Mouse (Mus musculus) midbrain, embryonic 10.5 days (tissue): ENCODE data around the gene Mmp9. TPM values are rescaled to one million over a fixed set of nuclear protein-coding genes. Genes with fewer than 3 reads are reported as not detected.

Experiments
- DNase-seq: peaks from one replicate; pipeline ENCODE4 v3.0.0-alpha.2; 2017; ENCODE audit warnings: low spot score
- H3K27ac ChIP-seq: fragments of 300-500 bp; sonication (generic); replicated peaks from 2 replicates; pipeline ENCODE4 v1.5.1; 2016; ENCODE audit warnings: mild to moderate bottlenecking
- H3K27me3 ChIP-seq: fragments of 300-500 bp; sonication (generic); 2 replicates; pipeline ENCODE4 v1.6.1; 2016; ENCODE audit warnings: low read depth, mild to moderate bottlenecking; ENCODE audit not compliant: poor library complexity, severe bottlenecking
- H3K36me3 ChIP-seq: fragments of 300-500 bp; sonication (generic); 2 replicates; pipeline ENCODE4 v1.6.1; 2016; ENCODE audit warnings: mild to moderate bottlenecking, moderate library complexity
- H3K4me1 ChIP-seq: fragments of 300-500 bp; sonication (generic); 2 replicates; pipeline ENCODE4 v1.6.1; 2016
- H3K4me3 ChIP-seq: fragments of 300-500 bp; sonication (generic); 2 replicates; pipeline ENCODE4 v1.5.1; 2016; ENCODE audit warnings: mild to moderate bottlenecking, moderate library complexity
- H3K9me3 ChIP-seq: fragments of 300-500 bp; sonication (generic); replicated peaks from 2 replicates; pipeline ENCODE4 v1.6.1; 2016; ENCODE audit warnings: mild to moderate bottlenecking
- WGBS: fragments of 180-500 bp; shearing (Covaris S2); methylation state at CpG from one replicate; pipeline ENCODE4 v1.1.7; 2016; 5-methylcytosine and 5-hydroxymethylcytosine counted together
- polyA plus RNA-seq: library from polyadenylated mRNA; unstranded; fragments of >200 nt; fragmentation: Nextera tagmentation; extraction: Ambion mirVana; gene quantifications from 2 replicates; pipeline ENCODE4 v1.2.1, GENCODE M21; 2016

The Mmp9 gene
- polyA plus RNA-seq, 1 experiment from 2014 or later, result 0.39 TPM

DNA sequence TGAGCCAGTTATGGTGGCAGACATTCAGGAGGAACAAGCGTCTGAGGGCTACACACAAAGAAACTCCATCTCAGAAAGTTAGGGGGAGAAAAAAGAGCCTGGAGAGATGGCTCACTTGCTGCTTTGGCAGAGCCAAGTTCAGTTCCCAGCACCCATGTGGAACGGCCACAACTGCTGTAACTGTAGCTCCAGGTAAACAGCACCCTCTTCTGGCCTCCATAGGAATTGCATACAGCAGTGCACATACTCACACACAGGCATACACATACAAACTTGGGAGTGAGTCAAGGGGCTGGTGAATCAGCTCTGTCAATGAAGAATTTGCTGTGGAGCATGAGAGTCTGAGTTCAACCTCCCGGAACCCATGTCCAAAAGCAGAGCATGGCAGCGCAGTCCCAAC lies 34.5 kb upstream of the Mmp9 start:
- WGBS, result 99% methylated on average over 4 of the region's 4 CpGs
- H3K27ac ChIP-seq, result no peak overlapping the region
- no peaks in the 10 kb centered on the region for H3K27me3 ChIP-seq
- peaks cover 86% of the 10 kb centered on the region for H3K36me3 ChIP-seq
- DNase-seq, result no peak
- H3K4me1 ChIP-seq, result peaks cover 26% of the 10 kb centered on the region
- H3K4me3 ChIP-seq, result no peak overlapping the region
- peaks cover 11% of the 10 kb centered on the region for H3K9me3 ChIP-seq

DNA sequence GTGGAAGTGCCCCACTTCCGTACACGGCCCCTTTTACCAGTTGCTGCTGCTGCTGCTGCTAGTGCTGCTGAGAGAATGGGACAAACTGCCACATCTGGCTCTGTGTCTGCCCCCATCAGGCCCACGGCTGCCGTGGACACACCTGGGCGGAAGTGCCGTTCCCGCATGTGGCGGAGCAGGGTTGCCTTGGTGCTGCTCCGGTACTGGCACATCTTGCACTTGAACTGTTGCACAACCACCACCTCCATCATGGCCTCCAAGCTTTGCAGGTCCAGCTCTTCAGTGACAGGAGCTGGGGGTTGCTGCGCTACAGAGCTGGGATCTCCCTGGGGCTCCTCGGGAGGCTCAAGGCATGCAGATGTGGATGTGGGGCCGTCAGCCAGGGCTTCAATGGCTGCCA lies 33.1 kb upstream of the Mmp9 start:
- no peak overlapping the region for H3K27ac ChIP-seq
- H3K4me3 ChIP-seq, result no peak overlapping the region
- no peak for DNase-seq
- peaks cover 11% of the 10 kb centered on the region for H3K9me3 ChIP-seq
- peaks cover 30% of the 10 kb centered on the region for H3K4me1 ChIP-seq
- H3K36me3 ChIP-seq, result peaks cover 72% of the 10 kb centered on the region
- no peaks in the 10 kb centered on the region for H3K27me3 ChIP-seq
- WGBS, result 96% methylated on average over 12 of the region's 12 CpGs

DNA sequence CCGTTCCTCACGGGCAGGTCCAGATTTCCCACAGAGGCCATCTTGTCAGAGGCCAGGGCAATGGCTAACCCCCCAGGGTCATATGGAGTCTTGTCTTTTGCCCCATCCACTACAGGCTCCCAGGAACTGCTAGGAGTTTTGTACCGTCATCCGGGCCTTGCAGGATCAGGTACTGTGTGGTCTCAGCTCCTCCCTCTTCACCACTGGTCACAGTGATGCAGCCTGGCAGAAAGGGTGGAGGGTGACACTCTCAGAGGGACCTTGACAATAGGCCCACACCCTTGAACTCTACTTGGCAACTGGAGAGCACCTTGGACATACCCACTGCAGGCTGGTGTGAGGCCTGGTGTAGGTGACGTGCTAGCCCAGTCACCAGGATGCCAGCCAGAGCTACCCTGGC lies 32.6 kb upstream of the Mmp9 start:
- Histone ChIP-seq H3K4me1 (peaks cover 27% of the 10 kb centered on the region), H3K36me3 (peaks cover 67% of the 10 kb centered on the region), H3K27ac (no peak overlapping the region), H3K27me3 (no peaks in the 10 kb centered on the region), H3K4me3 (no peak overlapping the region), H3K9me3 (peaks cover 11% of the 10 kb centered on the region)
- WGBS, result 96% methylated on average over 5 of the region's 5 CpGs
- no peak for DNase-seq

DNA sequence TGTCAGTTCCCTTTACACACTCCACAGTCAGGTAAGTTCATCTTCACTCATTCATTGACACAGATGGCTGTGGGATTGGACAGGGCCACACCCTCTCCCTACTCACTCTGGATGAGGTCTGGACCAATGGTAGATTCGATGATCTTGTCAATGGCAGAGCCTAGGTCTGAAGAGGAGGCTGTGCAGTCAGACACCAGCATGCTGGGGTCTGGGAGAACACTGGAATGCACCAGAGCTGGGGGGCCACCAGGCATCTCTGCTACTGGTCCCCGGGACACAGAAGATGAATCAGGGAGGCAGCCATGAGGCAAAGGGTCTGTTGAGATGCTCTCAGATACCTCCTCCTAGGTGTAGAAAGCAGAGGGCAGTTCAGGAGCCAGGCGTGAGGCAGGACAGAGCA lies 31.5 kb upstream of the Mmp9 start:
- peaks cover 31% of the 10 kb centered on the region for H3K4me1 ChIP-seq
- H3K27me3 ChIP-seq, result no peaks in the 10 kb centered on the region
- DNase-seq, result no peak
- H3K27ac ChIP-seq, result no peak overlapping the region
- H3K36me3 ChIP-seq, result peaks cover 66% of the 10 kb centered on the region
- H3K9me3 ChIP-seq, result peaks cover 11% of the 10 kb centered on the region
- peak overlapping the region; percentile 85; the same call in 1 of the 2 replicates for H3K4me3 ChIP-seq
- WGBS, result 92% methylated on average over 3 of the region's 3 CpGs

DNA sequence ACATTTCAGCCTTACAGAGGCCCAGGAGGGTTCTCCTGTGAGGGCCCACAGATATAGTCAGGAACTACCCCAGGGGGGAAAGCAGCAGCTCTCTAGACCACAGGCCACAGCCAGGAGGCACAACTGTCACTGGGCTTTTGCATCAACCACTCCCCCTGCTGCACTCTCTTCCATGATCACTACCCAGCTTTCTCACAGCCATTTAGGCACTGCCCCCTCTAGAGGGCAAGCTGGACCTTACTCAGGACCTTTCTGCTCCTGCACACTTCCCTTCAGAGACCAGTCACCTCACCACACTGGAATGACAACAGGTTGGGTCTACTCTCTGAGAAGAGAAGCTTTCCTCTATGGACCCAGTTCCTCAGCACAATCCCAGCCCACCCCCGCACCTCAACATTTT lies 31.0 kb upstream of the Mmp9 start:
- Histone ChIP-seq H3K27me3 (no peaks in the 10 kb centered on the region), H3K4me3 (peak overlapping the region; percentile 85), H3K27ac (no peak overlapping the region), H3K4me1 (peaks cover 31% of the 10 kb centered on the region), H3K36me3 (peaks cover 65% of the 10 kb centered on the region), H3K9me3 (peaks cover 11% of the 10 kb centered on the region)
- WGBS, result 86% methylated on average over 1 of the region's 1 CpGs
- peak; percentile 36 for DNase-seq

DNA sequence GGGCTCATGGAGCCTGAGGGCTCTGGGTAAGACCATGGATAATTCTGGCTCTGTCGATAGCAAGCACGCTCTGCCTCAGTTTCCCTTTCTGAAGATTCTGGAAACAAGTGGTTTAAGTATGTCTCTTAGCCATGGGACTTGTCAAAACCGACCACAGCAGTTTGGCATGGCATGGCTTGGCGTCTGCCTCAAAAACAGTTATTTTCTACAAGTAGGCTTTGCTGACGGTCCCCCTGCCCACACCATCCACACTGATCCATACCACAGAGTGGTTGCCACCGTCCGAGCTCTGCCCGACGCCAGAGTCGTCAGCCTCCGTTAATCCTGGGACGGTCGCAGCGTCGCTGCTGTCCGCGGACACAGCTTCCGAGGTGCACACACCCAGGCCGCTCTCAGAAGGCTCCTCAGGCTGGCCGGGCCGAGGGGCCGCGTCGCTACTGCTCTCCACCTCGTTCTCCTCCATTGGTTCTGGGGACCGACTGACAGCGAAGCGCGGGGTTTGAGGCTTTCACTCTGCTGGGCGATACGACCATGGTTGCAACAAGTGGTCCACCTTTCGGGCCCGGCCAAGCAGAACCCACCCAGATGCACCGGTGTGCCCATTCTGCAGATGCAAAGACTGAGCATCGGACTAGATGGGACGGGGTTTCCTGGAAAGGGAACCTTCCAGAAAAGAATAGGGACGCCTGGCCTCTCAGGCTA lies 30.1 kb upstream of the Mmp9 start:
- Histone ChIP-seq H3K4me3 (peak overlapping the region; percentile 85), H3K4me1 (peaks cover 31% of the 10 kb centered on the region), H3K27me3 (no peaks in the 10 kb centered on the region), H3K36me3 (peaks cover 59% of the 10 kb centered on the region), H3K9me3 (peaks cover 11% of the 10 kb centered on the region), H3K27ac (peak overlapping the region; percentile 100)
- no peak for DNase-seq
- 7% methylated on average over 37 of the region's 37 CpGs for WGBS

DNA sequence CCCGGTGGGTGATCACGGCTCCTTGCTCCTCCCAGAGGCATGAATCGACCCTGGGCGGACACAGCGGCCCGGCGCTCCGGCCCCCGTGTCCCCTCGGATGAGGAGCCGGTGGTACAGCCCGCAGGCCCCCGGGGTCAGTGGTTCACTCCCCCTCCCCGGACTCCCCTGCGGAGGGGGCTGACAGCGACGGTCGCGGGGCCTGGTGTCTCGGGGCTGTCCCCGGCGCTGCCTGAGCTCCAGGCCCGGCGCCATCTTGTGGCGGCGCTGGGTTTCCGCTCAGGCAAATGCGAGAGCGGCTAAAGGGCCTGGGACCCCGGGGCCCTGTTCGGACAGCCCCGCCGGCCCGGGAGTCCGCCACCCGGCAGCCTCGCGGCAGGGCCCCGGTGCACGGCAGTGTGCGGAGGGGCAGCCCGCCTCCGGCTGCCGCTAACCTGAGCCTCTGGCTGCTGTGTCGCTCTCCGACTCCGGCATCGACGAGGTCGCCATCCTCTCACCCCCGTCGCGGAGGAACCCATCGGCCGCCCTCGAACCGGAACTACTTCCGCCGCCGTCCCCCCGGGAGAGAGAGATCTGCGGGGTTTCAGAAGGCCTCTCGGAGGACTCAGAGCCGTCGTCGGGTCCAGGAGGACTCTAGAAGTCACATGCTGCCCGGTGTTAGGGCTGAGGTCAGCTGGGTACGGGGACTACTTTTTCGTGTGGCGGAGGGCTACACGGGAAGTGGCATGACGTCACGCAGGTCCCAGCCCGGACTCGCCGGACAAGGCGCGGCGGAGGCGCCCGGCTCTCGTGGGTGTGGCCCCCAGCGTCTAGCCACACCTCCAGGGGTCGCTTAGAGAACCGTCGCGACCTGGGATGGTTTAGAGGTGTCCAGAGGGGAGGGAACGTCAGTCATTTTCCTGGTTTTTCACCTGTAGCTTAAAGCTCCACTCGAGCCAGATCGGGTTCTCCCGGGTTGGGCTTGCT lies 29.2 kb upstream of the Mmp9 start, which contains the start of gene Zfp335:
Gene Zfp335 (minus strand): TSS at position 672 of the 963 bp plus-strand sequence.
- H3K36me3 ChIP-seq, result peaks cover 55% of the 10 kb centered on the region
- H3K4me1 ChIP-seq, result peaks cover 31% of the 10 kb centered on the region
- peak; percentile 95 for DNase-seq
- H3K27me3 ChIP-seq, result no peaks in the 10 kb centered on the region
- peaks cover 4% of the 10 kb centered on the region for H3K9me3 ChIP-seq
- WGBS, result under 1% methylated on average over 91 of the region's 91 CpGs
- H3K4me3 ChIP-seq, result peak within 1 kb of the TSS; percentile 85
- peak within 1 kb of the TSS; percentile 100 for H3K27ac ChIP-seq

DNA sequence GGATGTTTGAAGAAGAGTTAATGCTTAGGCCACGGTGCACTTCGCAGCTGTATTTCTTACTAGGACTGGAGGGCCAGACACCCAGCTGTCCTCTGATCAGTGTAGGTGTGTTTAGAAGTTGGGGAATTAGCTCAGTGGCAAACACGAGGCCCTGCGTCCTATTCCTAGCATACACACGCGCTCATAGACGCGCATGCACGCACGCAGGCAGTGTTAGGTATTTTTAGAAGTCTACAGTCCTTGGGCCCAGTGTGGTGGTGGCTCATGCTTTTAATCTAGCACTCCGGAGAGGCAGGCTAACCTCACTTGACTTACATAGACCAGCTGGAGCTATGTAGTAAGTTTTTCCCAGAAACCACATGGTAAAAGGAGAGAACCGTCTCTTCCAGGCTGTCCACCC lies 28.4 kb upstream of the Mmp9 start:
- WGBS, result 39% methylated on average over 12 of the region's 12 CpGs
- H3K27me3 ChIP-seq, result no peaks in the 10 kb centered on the region
- peaks cover 31% of the 10 kb centered on the region for H3K4me1 ChIP-seq
- peak overlapping the region; percentile 85 for H3K4me3 ChIP-seq
- H3K36me3 ChIP-seq, result peaks cover 47% of the 10 kb centered on the region
- no peak for DNase-seq
- no peaks in the 10 kb centered on the region; the same call in 1 of the 2 replicates for H3K9me3 ChIP-seq
- peak overlapping the region; percentile 100 for H3K27ac ChIP-seq

DNA sequence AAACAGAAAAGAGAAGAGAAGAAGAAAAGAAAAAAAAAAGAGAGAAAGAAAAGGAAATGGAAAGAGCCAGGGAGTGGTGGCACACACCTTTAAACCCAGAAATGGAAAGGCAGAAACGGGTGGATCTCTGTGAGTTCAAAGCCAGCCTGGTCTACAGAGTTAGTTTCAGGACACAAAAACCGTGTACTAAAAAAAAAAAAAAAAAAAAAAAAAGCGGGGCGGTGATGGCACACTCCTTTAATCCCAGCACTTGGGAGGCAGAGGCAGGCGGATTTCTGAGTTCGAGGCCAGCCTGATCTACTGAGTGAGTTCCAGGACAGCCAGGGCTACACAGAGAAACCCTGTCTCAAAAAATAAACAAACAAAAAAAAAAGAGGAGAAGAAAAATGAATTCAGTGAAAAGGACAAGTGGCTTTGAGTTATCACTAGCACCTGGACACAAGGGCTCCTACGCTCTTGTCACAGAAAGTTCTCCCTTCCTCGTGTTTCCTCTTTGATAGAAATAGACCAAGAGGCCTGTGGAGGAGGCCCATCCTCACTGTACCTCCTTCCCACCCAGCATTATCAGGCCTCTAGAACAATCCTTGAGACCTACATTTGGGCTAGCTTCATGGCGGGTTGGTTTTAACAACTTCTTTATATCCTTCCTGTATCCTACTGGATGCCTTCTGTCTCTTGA lies 27.7 kb upstream of the Mmp9 start:
- 93% methylated on average over 9 of the region's 9 CpGs for WGBS
- peaks cover 42% of the 10 kb centered on the region for H3K36me3 ChIP-seq

DNA sequence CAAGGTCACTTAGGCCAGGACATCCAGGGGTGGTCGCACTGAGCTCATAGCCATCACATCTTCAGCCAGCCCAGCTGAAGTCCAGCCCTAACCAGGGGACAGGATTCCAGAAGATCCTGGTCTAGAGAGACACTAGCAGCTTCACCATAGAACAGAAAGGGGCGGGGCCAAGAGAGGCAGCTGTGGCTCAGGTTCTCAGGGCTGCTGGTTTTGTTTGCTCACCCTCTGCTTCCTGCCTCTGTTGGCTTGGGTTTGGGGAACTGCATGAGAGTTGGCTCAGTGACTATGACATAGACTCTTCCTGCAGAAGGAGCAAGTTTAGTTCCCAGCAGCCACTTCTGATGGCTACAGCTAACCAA lies 27.2 kb upstream of the Mmp9 start:
- peaks cover 41% of the 10 kb centered on the region for H3K36me3 ChIP-seq
- H3K27ac ChIP-seq, result no peak overlapping the region
- H3K9me3 ChIP-seq, result no peaks in the 10 kb centered on the region
- WGBS, result 90% methylated on average over 2 of the region's 2 CpGs
- no peak for DNase-seq
- no peaks in the 10 kb centered on the region for H3K27me3 ChIP-seq
- peaks cover 37% of the 10 kb centered on the region for H3K4me1 ChIP-seq
- H3K4me3 ChIP-seq, result no peak overlapping the region

More for the DNA sequence above, 27.7 kb upstream of the Mmp9 start:
- no peak for DNase-seq
- no peaks in the 10 kb centered on the region for H3K9me3 ChIP-seq
- H3K27ac ChIP-seq, result no peak overlapping the region
- peak overlapping the region; percentile 85; the same call in 1 of the 2 replicates for H3K4me3 ChIP-seq
- peaks cover 33% of the 10 kb centered on the region for H3K4me1 ChIP-seq
- no peaks in the 10 kb centered on the region for H3K27me3 ChIP-seq

DNA sequence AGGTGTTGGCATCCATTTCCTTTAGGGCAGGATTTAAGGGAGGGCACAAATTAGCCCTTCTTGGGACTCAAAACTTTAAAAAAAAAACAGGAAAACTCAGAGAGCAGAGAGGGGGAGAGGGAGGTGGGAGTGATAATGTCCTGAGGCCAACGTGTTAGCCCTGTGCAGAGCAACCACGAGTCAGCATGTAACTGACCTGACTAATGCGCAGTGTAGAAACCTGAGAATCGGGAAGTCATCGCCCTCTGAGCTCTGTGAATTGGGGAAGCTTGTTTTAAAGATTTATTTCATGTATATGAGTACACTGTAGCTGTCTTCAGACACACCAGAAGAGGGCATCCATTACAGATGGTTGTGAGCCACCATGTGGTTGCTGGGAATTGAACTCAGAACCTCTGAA lies 23.8 kb upstream of the Mmp9 start:
- WGBS, result 88% methylated on average over 5 of the region's 5 CpGs
- H3K9me3 ChIP-seq, result no peaks in the 10 kb centered on the region
- DNase-seq, result no peak
- no peaks in the 10 kb centered on the region for H3K27me3 ChIP-seq
- peaks cover 51% of the 10 kb centered on the region for H3K36me3 ChIP-seq
- H3K4me3 ChIP-seq, result no peak overlapping the region
- H3K4me1 ChIP-seq, result peaks cover 21% of the 10 kb centered on the region
- no peak overlapping the region for H3K27ac ChIP-seq

DNA sequence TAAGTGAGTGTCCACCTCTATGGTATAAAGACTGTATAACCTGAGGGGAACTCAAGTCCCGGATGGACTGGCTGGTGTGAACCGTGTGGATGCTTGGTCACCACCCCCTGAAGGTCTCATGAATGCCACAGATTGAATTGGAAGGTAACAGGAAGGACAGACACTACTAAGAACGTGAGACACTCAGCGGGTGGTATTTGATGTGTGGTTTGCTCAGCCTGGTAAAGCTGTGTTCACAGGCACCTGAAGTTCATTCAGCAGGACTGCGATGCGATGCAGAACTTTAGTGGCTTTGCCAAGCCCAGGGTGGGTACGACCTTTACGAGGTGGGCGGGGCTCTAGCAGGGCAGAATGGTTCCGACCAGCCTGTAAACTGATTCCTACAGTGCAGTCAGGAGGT lies 23.2 kb upstream of the Mmp9 start:
- H3K9me3 ChIP-seq, result no peaks in the 10 kb centered on the region
- 72% methylated on average over 10 of the region's 10 CpGs for WGBS
- no peak overlapping the region for H3K27ac ChIP-seq
- no peaks in the 10 kb centered on the region for H3K27me3 ChIP-seq
- H3K4me3 ChIP-seq, result no peak overlapping the region
- no peak for DNase-seq
- H3K36me3 ChIP-seq, result peaks cover 51% of the 10 kb centered on the region
- peaks cover 21% of the 10 kb centered on the region for H3K4me1 ChIP-seq
